Mouse (Mus musculus) CH12F3 (cell line): ENCODE results near the gene Aox3.

Source experiments
- in situ Hi-C: fragments of 300-500 bp; cut with MboI; formaldehyde crosslinking; loops from 2 replicates; pipeline ENCODE4 v1.14.3; 2020; ENCODE audit warnings: low sequenced_read_pairs

Aox3 gene

DNA sequence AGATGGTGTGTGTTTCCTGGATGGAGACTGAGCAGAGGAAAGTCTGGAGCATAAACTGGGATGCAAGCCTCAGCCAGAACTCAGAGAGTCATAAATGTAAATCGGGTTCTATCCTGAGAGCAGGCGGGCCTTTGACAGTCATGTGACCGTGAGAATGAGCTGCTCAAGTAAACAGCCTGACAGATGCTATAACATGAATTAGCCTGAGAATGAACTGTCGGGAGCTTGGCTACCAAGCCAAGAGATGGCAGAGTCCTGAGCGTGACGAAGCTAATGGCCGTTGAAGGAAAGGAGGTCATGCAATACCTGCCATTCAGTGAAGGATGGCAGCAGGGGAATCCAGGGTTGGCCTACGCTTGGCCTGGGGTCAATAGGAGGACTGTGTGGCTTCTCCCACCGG is 84.1 kb downstream of the Aox3 start:
- in situ Hi-C loops = no loop called here

DNA sequence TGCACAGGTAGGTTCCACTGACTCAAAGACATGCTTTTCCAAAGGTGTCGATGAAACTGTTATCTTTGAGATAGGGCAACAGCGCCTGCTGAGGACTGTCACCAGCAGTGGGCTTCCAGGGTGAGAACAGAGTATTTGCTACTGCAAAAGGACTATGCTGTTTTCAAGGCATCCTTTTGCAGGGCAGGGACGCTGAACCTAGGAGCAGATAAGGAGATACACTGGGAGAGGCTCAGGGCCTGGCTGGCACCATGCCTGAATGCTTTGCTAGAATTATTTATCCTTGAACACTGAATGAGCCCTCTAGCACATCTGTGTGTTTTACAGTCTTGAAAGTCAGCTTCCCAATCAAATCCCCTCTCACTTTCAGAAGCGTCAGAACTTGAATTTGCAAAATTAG is 85.5 kb downstream of the Aox3 start:
- in situ Hi-C loops = no loop called here

DNA sequence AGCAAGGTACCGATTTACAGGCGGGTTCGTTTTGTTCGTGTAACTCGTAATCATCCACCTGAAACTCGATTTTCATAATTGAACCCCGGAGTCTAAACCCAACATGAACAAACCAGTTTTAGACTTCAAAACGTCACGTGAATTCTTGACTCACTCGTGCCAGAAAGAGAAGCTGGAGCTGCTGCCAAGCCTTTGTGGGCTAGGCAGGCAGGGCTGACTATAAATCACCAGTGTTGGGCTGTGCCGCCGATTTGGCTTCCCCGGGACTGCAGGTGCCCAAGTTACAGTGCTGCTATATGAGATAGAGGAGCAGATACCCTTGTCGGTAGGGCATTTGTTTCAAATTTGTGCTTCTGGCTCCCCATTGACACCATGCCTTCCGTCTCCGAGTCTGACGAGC is 97.3 kb downstream of the Aox3 start, which contains the start of gene Aox4:
Gene Aox4, plus strand, starts transcription at position 195 of the 400 bp plus-strand sequence.
- in situ Hi-C loops = no loop called here

DNA sequence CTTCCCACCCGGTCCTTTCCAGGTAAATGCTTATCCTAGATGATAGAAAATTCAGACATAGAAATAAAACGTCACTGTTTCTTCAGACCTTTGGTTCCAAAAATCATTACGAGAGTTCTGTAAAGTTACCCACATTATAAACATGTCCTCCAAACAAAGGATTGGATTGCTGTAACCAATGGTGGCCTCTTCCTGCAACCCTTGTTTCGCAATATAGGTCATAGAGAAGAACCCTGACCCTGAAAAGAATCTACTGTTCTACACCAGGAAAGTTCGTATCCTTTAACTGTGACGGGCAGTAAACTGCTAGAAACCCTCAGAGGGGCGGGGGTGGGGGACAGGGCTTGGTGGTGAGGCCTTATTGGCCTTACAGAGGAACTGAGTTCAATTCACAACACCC is 99.9 kb downstream of the Aox3 start:
- in situ Hi-C loops = no loop called here

DNA sequence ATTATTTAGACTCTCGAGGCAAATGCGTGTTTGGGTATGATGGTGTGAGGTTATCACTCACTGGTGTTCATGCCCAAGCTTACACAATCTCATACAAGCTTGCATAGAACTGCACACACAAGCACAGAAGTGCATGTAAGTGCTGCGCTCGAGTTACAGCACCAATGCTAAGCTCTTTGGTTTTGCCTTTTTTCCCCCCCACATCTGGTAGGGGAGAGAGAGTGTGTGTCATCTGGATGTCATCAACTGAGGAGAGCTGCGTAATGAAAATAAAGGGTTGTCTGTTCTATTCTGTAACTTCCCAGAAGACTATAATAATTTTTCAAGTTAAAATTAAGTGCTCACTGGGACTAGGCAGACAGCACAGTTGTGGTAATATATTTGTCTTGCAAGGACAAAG is 100.9 kb downstream of the Aox3 start:
- in situ Hi-C loops = no loop called here

DNA sequence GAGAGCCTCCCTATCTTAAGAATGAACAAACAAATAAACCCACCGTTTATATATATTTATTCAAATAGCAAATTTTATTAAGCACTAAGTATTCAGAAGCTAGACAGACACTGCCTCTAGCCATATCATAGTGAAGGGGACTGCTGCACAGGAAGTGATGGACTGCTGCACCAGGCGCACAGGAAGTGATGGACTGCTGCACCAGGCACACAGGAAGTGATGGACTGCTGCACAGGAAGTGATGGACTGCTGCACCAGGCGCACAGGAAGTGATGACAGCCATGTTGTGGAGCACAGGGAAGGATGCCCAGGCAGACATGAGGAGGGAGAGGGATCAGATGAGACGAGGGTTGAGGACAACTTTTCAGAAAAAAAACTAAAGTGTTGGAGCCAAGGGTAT is 102.4 kb downstream of the Aox3 start:
- in situ Hi-C loops = no loop called here

DNA sequence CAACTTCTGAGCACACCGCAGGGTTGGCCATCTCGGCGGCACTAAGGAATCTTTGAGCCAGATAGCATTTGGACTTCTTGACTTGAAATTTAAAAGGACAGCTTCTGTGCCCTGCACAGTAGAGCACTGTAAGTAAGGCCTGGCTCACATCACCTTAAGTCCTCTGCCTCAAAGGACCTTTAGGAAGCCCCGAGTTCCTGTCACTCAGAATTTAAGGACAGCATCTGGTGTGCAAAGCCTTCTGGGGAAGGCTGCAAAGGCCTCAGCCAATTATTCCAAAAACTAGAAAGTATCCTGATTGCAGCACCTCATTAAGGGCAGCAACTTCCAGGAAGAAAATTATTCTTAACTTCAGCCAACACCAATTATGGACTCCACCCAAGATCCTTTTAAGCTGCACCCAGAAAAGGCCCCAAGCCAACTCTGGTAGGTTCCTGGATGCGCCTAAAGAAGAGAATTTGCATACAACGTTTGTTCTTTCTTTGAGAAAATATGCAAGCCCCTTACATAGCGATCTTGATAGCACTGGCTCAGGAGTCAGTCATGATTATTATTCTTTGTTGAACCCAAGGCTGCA is 103.1 kb downstream of the Aox3 start:
- in situ Hi-C loops = no loop called here

DNA sequence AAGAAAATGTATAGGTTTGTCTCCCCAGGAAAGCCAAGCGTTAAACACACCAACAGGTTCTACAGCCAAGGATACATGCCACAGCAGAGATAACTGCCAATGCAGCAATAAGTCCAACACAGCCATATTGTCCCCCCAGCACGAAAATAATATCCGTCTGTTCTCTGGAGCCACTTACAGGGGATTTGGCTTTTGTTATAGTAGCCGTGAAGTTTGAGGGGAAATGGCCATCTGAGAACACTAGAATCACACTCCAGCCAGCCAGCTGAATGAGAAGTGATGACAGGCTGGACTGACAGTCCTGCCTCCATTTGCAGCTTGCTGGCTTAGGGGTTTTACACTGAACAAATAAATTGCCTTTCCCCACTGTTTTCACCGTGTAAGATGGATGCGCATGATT is 108.1 kb downstream of the Aox3 start:
- in situ Hi-C loops = no loop called here

DNA sequence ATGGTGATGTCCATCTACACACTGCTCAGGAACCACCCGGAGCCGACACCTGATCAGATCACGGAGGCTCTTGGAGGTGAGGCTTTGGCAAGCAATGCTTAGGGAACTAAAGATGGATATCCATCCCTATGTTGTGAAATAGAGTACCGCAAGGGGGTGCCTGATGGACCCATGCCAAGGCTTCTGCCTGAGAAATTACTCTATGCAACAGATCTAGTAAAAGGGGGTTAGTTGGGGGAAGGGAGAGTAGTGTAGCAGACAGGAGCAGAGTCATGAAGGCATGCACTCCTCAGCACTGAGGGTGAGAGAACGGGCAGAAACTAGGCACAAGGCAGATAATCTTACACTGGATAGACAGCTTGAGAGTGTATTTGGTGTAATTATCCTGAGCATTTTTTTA is 108.9 kb downstream of the Aox3 start:
- in situ Hi-C loops = no loop called here

DNA sequence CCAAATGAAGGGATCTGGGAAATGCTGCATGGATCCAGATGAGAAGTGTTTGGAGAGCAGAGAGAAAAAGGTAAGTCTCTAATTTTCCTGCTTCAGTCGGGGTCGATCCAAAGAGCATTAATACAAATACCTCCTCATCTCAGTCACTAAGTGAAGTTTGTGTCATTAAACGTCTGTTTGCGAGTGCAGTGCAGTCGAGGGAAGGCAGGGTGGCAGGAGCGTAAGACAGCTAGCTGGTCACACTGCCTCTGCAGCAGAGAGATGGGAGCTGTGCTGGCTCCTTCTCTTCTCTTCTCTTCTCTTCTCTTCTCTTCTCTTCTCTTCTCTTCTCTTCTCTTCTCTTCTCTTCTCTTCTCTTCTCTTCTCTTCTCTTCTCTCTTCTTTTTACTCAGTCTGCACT is 115.2 kb downstream of the Aox3 start:
- in situ Hi-C loops = no loop called here

DNA sequence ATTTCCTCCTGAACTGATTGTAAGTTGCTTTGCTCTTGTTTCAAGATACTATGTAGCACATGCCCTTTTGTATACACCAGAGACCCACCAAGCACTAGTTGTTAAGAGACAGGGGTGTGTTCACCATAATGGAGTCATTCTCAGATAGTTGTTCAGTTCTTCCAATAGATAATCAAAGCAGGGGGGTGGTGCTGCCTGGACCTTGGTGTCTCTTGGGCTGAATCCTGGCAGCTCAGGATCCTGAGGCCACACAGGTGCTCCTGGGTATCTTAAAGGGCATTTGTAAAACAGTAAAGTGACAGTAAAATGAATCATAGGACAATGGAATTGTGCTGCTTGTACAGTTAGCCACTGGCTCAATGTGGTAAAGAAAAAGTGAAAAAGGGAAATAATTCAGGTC is 116.0 kb downstream of the Aox3 start:
- in situ Hi-C loops = no loop called here

DNA sequence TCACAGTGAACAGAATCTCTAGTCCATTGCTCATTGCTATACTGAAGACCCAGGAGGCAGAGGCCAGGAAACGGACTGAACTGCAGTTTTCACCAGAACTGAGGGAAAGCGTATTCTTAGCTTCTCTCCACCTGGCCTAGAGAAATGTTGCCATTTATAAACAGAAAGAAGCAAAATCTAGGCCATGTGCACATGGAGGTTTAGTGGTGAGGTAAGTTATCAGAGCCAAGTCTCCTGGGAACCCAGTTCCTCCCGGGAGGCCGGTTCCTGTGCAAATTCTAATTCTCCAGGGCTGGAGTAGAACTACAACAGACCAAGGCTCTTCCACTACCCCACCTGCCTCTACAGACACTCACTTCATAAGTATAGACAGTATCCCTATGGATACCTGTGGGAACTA is 116.8 kb downstream of the Aox3 start:
- in situ Hi-C loops = no loop called here

DNA sequence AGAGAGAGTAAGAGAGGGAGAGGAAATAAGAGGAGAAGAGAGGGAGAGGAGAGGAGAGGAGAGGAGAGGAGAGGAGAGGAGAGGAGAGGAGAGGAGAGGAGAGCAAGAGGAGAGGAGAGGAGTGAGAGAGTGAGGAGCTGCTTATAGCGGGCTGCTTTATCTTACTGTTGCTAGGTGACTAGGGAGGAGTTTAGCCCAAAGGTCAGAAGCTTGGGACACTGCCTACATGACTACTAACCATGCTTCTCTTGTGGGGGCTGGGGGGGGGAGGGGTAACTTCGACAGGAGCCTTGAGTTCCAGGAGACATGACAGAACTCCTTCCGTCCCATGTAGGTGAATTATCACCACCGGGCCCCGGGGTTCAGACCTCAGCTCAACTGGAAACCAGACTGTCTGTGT is 117.6 kb downstream of the Aox3 start:
- in situ Hi-C loops = no loop called here

DNA sequence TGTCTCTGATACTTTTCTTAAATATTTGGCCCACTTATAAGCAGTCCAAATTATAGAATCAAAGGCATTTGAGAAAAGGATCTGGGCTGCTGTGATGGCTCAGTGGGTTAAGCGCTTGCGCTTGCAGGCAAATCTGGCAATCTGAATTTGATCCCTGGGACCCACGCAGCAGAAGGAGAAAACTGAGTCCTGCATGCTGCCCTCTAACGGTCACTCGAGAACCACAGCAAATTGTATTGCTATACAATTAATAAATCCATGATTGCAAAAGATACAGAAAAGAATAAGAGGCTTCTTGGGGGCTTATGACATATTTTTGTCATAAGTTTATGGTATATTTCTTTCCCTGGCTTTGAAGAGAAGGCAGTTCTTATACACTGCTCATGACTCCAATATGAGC is 122.5 kb downstream of the Aox3 start:
- in situ Hi-C loops = no loop called here

DNA sequence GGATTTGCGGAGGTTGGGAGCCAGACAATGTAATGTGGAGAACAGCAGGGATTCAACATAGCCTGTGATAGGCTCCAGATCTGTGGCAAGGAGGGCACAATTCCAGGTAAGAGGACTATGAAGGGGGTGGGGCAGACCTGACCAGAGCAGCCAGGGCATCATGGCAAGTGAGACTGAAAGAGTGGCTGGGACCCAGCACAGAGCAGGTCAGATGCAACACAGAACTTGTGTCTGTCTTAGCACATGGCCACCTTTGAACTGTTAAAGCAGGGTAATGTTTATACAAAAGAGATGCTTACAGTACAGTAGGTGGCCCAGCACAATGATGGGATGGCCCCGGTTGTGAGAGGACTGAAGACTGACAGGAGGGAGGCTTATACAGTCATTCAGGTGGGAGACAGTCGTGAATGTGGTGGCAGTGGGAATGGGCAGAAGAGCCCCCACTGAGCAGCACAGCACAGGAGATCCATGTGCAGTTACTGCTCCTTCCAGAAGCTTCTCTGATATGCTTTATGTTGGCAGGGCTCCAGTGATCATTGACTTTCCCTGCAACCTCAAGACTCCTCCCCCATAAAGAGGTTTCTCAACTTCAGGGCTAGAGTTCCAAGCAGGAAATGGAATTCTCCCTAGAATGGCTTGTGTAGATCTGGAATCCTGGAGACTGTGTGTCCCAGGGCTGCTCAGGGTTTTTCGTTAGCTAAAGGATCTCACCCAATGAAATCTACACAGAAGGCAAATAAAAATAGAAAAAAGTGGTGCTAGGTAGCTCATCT is 124.8 kb downstream of the Aox3 start:
- in situ Hi-C loops = no loop called here

DNA sequence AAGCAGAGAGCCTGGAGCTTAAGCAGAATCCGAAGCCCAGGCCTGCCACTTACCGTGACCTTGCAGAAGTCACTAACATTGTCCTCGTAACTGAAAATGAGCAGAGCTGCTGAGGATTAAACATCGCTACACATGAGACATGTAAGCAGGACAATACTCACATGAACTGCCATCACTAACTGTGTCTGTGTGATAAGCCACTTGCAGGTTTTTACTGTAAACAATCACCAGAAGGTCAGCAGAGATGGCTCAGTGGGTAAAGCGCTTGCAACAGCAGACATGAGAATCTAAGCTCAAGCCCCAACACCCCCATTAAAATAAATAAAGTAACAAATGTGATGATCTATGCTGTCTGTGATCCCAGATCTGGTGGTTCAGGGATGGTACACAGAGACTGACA is 125.5 kb downstream of the Aox3 start:
- in situ Hi-C loops = no loop called here

DNA sequence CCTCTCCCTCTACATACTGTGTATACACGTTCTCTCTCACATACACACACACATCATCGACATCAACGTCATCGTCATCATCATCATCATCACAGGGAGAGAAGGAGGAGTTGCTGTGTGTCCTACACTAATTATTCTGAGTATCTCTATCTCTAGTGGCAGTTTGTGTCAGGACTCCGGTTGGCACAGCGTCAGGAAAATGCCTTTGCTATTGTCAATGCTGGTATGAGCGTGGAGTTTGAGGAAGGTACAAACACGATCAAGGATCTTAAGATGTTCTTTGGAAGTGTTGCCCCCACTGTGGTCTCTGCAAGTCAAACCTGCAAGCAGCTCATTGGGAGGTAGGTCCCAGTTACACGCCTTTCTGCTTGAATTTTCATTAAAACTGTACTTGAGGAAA is 126.0 kb downstream of the Aox3 start:
- in situ Hi-C loops = no loop called here

DNA sequence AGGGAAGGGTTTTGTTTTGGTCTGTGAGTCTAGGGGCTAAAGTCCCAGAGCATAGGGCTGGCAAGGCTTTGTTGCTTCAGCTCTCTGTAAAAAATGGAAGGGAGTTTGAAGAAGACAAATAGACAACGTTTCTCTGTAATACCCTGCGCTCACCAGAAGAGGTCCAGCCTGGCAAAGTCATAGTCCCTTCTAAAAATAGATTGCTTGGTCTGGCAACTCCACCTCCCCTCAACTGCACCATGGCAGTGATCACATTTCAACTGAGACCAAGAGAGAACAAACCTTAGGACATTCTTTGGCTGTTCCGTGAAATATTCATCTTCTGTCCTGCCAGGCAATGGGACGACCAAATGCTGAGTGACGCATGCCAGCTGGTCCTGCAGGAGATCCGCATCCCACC is 127.4 kb downstream of the Aox3 start:
- in situ Hi-C loops = no loop called here

DNA sequence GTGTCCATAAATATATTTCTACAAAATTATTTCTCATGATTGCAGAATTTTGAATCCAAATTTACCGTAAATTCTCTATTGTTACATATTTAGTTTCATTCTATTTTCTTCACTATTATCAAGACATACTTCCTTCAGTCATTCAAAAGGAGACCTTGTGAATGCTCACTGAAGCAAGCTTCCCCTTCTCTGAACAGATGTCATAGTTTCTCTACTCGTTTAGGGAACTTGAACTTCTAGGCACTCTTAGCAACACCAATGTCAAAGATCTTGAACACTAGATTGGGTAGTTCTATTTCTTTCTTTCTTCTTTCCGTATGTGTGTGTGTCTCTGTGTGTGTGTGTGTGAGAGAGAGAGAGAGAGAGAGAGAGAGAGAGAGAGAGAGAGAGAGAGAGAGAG is 131.6 kb downstream of the Aox3 start:
- in situ Hi-C loops = no loop called here

DNA sequence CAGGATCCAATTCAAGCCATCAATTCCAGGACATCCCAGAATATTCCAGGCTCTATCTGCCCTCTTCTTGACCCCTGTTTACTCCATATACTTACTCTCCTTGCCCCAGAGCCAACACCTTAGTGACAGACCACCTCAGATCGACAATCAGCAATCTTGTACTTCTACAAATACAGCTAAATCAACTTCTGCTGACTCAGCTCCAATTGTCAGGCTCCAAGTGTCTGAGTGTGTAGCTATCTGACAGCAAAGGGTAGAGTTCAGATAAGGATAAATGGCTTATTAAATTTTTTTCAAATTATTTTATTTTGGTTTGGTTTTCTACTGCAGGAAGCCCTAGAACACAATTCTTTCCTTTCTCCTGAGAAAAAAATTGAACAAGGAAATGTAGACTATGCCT is 135.6 kb downstream of the Aox3 start:
- in situ Hi-C loops = no loop called here
